Mouse (Mus musculus): ENCODE data around the gene Brk1. TPM values are rescaled to one million over a fixed set of nuclear protein-coding genes. Genes with fewer than 3 reads are reported as not detected.

Brk1 gene
- polyA plus RNA-seq, 1 experiment: 200 TPM

- Histone ChIP-seq H3K79me3 (ENCODE audit: low read depth) (no peaks in the 10 kb centered on the region), H3K79me2 (ENCODE audit: control insufficient read depth, insufficient read depth) (no peaks in the 10 kb centered on the region), H3K27me3 (ENCODE audit: control insufficient read depth, insufficient read depth, insufficient read length) (no peaks in the 10 kb centered on the region), H3K36me3 (ENCODE audit: control insufficient read depth, insufficient read depth) (no peaks in the 10 kb centered on the region), H3ac (ENCODE audit: control insufficient read depth, insufficient read length, low read depth) (no peak overlapping the region), H3K4me3 (ENCODE audit: insufficient read depth, poor library complexity, severe bottlenecking) (no peak overlapping the region)
- TF ChIP-seq FOSL1 (IDR thresholded peaks at IDR 0.05; ENCODE audit: insufficient read depth, low read length, poor library complexity, severe bottlenecking): no peak
- no peak for TF ChIP-seq USF1 (IDR thresholded peaks at IDR 0.05; ENCODE audit: low read depth)
- no peak for TF ChIP-seq MAX (IDR thresholded peaks at IDR 0.05)
- no peak for TF ChIP-seq CEBPB (IDR thresholded peaks at IDR 0.05; ENCODE audit: low read depth)
Observed at GRCm38 (mm10) chr6:113639201-113639600, 34.6 kb downstream of the Brk1 start.

GRCm38 (mm10) chr6:113642605-113643004 lies 38.0 kb downstream of the Brk1 start:
- Histone ChIP-seq H3K4me3 (ENCODE audit: insufficient read depth, poor library complexity, severe bottlenecking) (no peak overlapping the region), H3K27me3 (ENCODE audit: control insufficient read depth, insufficient read depth, insufficient read length) (no peaks in the 10 kb centered on the region), H3K79me2 (ENCODE audit: control insufficient read depth, insufficient read depth) (no peaks in the 10 kb centered on the region), H3K36me3 (ENCODE audit: control insufficient read depth, insufficient read depth) (no peaks in the 10 kb centered on the region), H3K79me3 (ENCODE audit: low read depth) (no peaks in the 10 kb centered on the region), H3ac (ENCODE audit: control insufficient read depth, insufficient read length, low read depth) (no peak overlapping the region)
- TF ChIP-seq CEBPB (IDR thresholded peaks at IDR 0.05; ENCODE audit: low read depth): no peak
- TF ChIP-seq MAX (IDR thresholded peaks at IDR 0.05): no peak
- TF ChIP-seq MYOG (IDR thresholded peaks at IDR 0.05; ENCODE audit: control insufficient read depth, extremely low read depth, insufficient read length): no peak
- no peak for TF ChIP-seq FOSL1 (IDR thresholded peaks at IDR 0.05; ENCODE audit: insufficient read depth, low read length, poor library complexity, severe bottlenecking)
- no peak for TF ChIP-seq MYOD1 (IDR thresholded peaks at IDR 0.05; ENCODE audit: control insufficient read depth, insufficient read length, low read depth)
- TF ChIP-seq USF1 (IDR thresholded peaks at IDR 0.05; ENCODE audit: low read depth): no peak
- TF ChIP-seq CTCF (IDR thresholded peaks at IDR 0.05; ENCODE audit: control insufficient read depth, insufficient read depth, insufficient read length): no peak

- Histone ChIP-seq H3ac (ENCODE audit: control insufficient read depth, insufficient read length, low read depth) (no peak overlapping the region), H3K79me2 (ENCODE audit: control insufficient read depth, insufficient read depth) (no peaks in the 10 kb centered on the region), H3K27me3 (ENCODE audit: control insufficient read depth, insufficient read depth, insufficient read length) (no peaks in the 10 kb centered on the region), H3K79me3 (ENCODE audit: low read depth) (no peaks in the 10 kb centered on the region), H3K4me3 (ENCODE audit: insufficient read depth, poor library complexity, severe bottlenecking) (no peak overlapping the region), H3K36me3 (ENCODE audit: control insufficient read depth, insufficient read depth) (no peaks in the 10 kb centered on the region)
- TF ChIP-seq MYOG (IDR thresholded peaks at IDR 0.05; ENCODE audit: control insufficient read depth, extremely low read depth, insufficient read length) (no peak), MYOD1 (IDR thresholded peaks at IDR 0.05; ENCODE audit: control insufficient read depth, insufficient read length, low read depth) (no peak), MAX (IDR thresholded peaks at IDR 0.05) (no peak), CEBPB (IDR thresholded peaks at IDR 0.05; ENCODE audit: low read depth) (no peak), FOSL1 (IDR thresholded peaks at IDR 0.05; ENCODE audit: insufficient read depth, low read length, poor library complexity, severe bottlenecking) (no peak), CTCF (IDR thresholded peaks at IDR 0.05; ENCODE audit: control insufficient read depth, insufficient read depth, insufficient read length) (no peak), USF1 (IDR thresholded peaks at IDR 0.05; ENCODE audit: low read depth) (no peak)
Observed at GRCm38 (mm10) chr6:113643021-113643420, 38.4 kb downstream of the Brk1 start.

- H3K27me3 ChIP-seq (ENCODE audit: control insufficient read depth, insufficient read depth, insufficient read length): no peaks in the 10 kb centered on the region
- H3K4me3 ChIP-seq (ENCODE audit: insufficient read depth, poor library complexity, severe bottlenecking): no peak overlapping the region
- H3K36me3 ChIP-seq (ENCODE audit: control insufficient read depth, insufficient read depth): no peaks in the 10 kb centered on the region
- no peaks in the 10 kb centered on the region for H3K79me3 ChIP-seq (ENCODE audit: low read depth)
- H3K79me2 ChIP-seq (ENCODE audit: control insufficient read depth, insufficient read depth): no peaks in the 10 kb centered on the region
- no peak overlapping the region for H3ac ChIP-seq (ENCODE audit: control insufficient read depth, insufficient read length, low read depth)
- TF ChIP-seq MAX (IDR thresholded peaks at IDR 0.05) (no peak), MYOD1 (IDR thresholded peaks at IDR 0.05; ENCODE audit: control insufficient read depth, insufficient read length, low read depth) (no peak), CEBPB (IDR thresholded peaks at IDR 0.05; ENCODE audit: low read depth) (no peak)
Observed at GRCm38 (mm10) chr6:113643967-113644366, 39.4 kb downstream of the Brk1 start.

- Histone ChIP-seq H3K4me3 (ENCODE audit: insufficient read depth, poor library complexity, severe bottlenecking) (no peak overlapping the region), H3K36me3 (ENCODE audit: control insufficient read depth, insufficient read depth) (no peaks in the 10 kb centered on the region), H3K79me2 (ENCODE audit: control insufficient read depth, insufficient read depth) (no peaks in the 10 kb centered on the region), H3K27me3 (ENCODE audit: control insufficient read depth, insufficient read depth, insufficient read length) (no peaks in the 10 kb centered on the region), H3K79me3 (ENCODE audit: low read depth) (no peaks in the 10 kb centered on the region), H3ac (ENCODE audit: control insufficient read depth, insufficient read length, low read depth) (no peak overlapping the region)
- TF ChIP-seq MYOG (IDR thresholded peaks at IDR 0.05; ENCODE audit: control insufficient read depth, extremely low read depth, insufficient read length): no peak
- TF ChIP-seq CEBPB (IDR thresholded peaks at IDR 0.05; ENCODE audit: low read depth): no peak
- TF ChIP-seq MYOD1 (IDR thresholded peaks at IDR 0.05; ENCODE audit: control insufficient read depth, insufficient read length, low read depth): no peak
- no peak for TF ChIP-seq CTCF (IDR thresholded peaks at IDR 0.05; ENCODE audit: control insufficient read depth, insufficient read depth, insufficient read length)
- no peak for TF ChIP-seq FOSL1 (IDR thresholded peaks at IDR 0.05; ENCODE audit: insufficient read depth, low read length, poor library complexity, severe bottlenecking)
- no peak for TF ChIP-seq USF1 (IDR thresholded peaks at IDR 0.05; ENCODE audit: low read depth)
- no peak for TF ChIP-seq MAX (IDR thresholded peaks at IDR 0.05)
Observed at GRCm38 (mm10) chr6:113644808-113645207, 40.2 kb downstream of the Brk1 start.

GRCm38 (mm10) chr6:113649346-113650196 lies 45.0 kb downstream of the Brk1 start:
- H3K4me3 ChIP-seq (ENCODE audit: insufficient read depth, poor library complexity, severe bottlenecking): no peak overlapping the region
- H3K79me3 ChIP-seq (ENCODE audit: low read depth): no peaks in the 10 kb centered on the region
- H3ac ChIP-seq (ENCODE audit: control insufficient read depth, insufficient read length, low read depth): no peak overlapping the region
- H3K36me3 ChIP-seq (ENCODE audit: control insufficient read depth, insufficient read depth): no peaks in the 10 kb centered on the region
- no peaks in the 10 kb centered on the region for H3K79me2 ChIP-seq (ENCODE audit: control insufficient read depth, insufficient read depth)
- no peak for TF ChIP-seq FOSL1 (IDR thresholded peaks at IDR 0.05; ENCODE audit: insufficient read depth, low read length, poor library complexity, severe bottlenecking)
- no peak for TF ChIP-seq MAX (IDR thresholded peaks at IDR 0.05)
- no peak for TF ChIP-seq MYOD1 (IDR thresholded peaks at IDR 0.05; ENCODE audit: control insufficient read depth, insufficient read length, low read depth)
- no peak for TF ChIP-seq CTCF (IDR thresholded peaks at IDR 0.05; ENCODE audit: control insufficient read depth, insufficient read depth, insufficient read length)
- TF ChIP-seq USF1 (IDR thresholded peaks at IDR 0.05; ENCODE audit: low read depth): no peak
- no peak for TF ChIP-seq MYOG (IDR thresholded peaks at IDR 0.05; ENCODE audit: control insufficient read depth, extremely low read depth, insufficient read length)
- no peak for TF ChIP-seq CEBPB (IDR thresholded peaks at IDR 0.05; ENCODE audit: low read depth)
- no peaks in the 10 kb centered on the region for H3K27me3 ChIP-seq (ENCODE audit: control insufficient read depth, insufficient read depth, insufficient read length)
